Mouse (Mus musculus) E14TG2a.4 (cell line): ENCODE measurements around the gene Olfr685.

Experiments
- H3K27me3 ChIP-seq: 2 replicates; pipeline ENCODE4 v1.6.1; 2014; ENCODE audit warnings: low read length, control low read depth; ENCODE audit not compliant: insufficient read depth
- H3K36me3 ChIP-seq: 2 replicates; pipeline ENCODE4 v1.6.1; 2014; ENCODE audit warnings: low read length, control low read depth; ENCODE audit not compliant: insufficient read depth
- H3K4me1 ChIP-seq: replicated peaks from 2 replicates; pipeline ENCODE4 v1.6.1; 2014; ENCODE audit warnings: low read depth, low read length, control low read depth
- H3K4me3 ChIP-seq: replicated peaks from 2 replicates; pipeline ENCODE4 v1.5.1; 2014; ENCODE audit warnings: mild to moderate bottlenecking, low read length
- H3K9me3 ChIP-seq: 2 replicates; pipeline ENCODE4 v1.6.1; 2014; ENCODE audit warnings: low read length, control low read depth
- CTCF ChIP-seq: conservative IDR thresholded peaks from 2 replicates; pipeline ENCODE4 v1.5.1; 2014; ENCODE audit warnings: low read length
- NANOG ChIP-seq: IDR thresholded peaks from 2 replicates; pipeline ENCODE4 v1.6.1; 2014; ENCODE audit warnings: borderline replicate concordance, low read length, mixed read lengths
- POU5F1 ChIP-seq: IDR thresholded peaks from 2 replicates; pipeline ENCODE4 v1.6.1; 2014; ENCODE audit warnings: low read length, borderline replicate concordance

The Olfr685 gene

GRCm38 (mm10) chr7:105146912-105147311 lies 38.9 kb downstream of the Olfr685 start, which contains the start of gene Olfr683:
Olfr683 (minus strand) TSS chr7:105147012.
- no peak for TF ChIP-seq NANOG
- H3K4me3 ChIP-seq, result no peak within 1 kb of the TSS
- no peaks in the 10 kb centered on the region for H3K36me3 ChIP-seq
- H3K27me3 ChIP-seq, result no peaks in the 10 kb centered on the region
- no peaks in the 10 kb centered on the region for H3K4me1 ChIP-seq
- no peaks in the 10 kb centered on the region for H3K9me3 ChIP-seq

GRCm38 (mm10) chr7:105141275-105141674 lies 44.5 kb downstream of the Olfr685 start:
- Histone ChIP-seq H3K27me3 (no peaks in the 10 kb centered on the region), H3K36me3 (no peaks in the 10 kb centered on the region), H3K4me1 (no peaks in the 10 kb centered on the region), H3K9me3 (0 out of 2 replicates have a peak, but pooled peaks cover 3% of the 10 kb centered on the region), H3K4me3 (no peak overlapping the region)
- no peak for TF ChIP-seq NANOG
- no peak for TF ChIP-seq POU5F1
- no peak for TF ChIP-seq CTCF
